Mouse (Mus musculus) neural tube, embryonic 15.5 days (tissue): ENCODE results near the gene Blmh. TPM values are rescaled to one million over a fixed set of nuclear protein-coding genes. Genes with fewer than 3 reads are reported as not detected.

Experiments used
- ATAC-seq: fragments of 200-750 bp; cut with Nextera tagmentation; 2 replicates; pipeline ENCODE4 v1.8.0; 2017; ENCODE audit warnings: mild to moderate bottlenecking, moderate TSS enrichment, moderate library complexity; ENCODE audit not compliant: low FRiP score
- H3K27ac ChIP-seq: fragments of 300-500 bp; sonication (generic); replicated peaks from 2 replicates; pipeline ENCODE4 v1.5.1; 2015; ENCODE audit warnings: mild to moderate bottlenecking, inconsistent platforms
- H3K27me3 ChIP-seq: fragments of 300-500 bp; sonication (generic); replicated peaks from 2 replicates; pipeline ENCODE4 v1.6.1; 2015; ENCODE audit warnings: inconsistent platforms
- H3K36me3 ChIP-seq: fragments of 300-500 bp; sonication (generic); 2 replicates; pipeline ENCODE4 v1.6.1; 2015; ENCODE audit warnings: inconsistent platforms
- H3K4me1 ChIP-seq: fragments of 300-500 bp; sonication (generic); 2 replicates; pipeline ENCODE4 v1.6.1; 2015; ENCODE audit warnings: inconsistent platforms
- H3K4me2 ChIP-seq: fragments of 300-500 bp; sonication (generic); 2 replicates; pipeline ENCODE4 v1.6.1; 2015; ENCODE audit warnings: inconsistent platforms, mild to moderate bottlenecking, moderate library complexity
- H3K4me3 ChIP-seq: fragments of 300-500 bp; sonication (generic); replicated peaks from 2 replicates; pipeline ENCODE4 v1.5.1; 2015; ENCODE audit warnings: mild to moderate bottlenecking, inconsistent platforms
- H3K9ac ChIP-seq: fragments of 300-500 bp; sonication (generic); replicated peaks from 2 replicates; pipeline ENCODE4 v1.6.1; 2015; ENCODE audit warnings: mild to moderate bottlenecking, inconsistent platforms
- H3K9me3 ChIP-seq: fragments of 300-500 bp; sonication (generic); replicated peaks from 2 replicates; pipeline ENCODE4 v1.6.1; 2016; ENCODE audit warnings: inconsistent platforms
- WGBS: fragments of 180-500 bp; shearing (Covaris S2); methylation state at CpG from one replicate; pipeline ENCODE4 v1.1.7; 2015; ENCODE audit warnings: mixed read lengths; 5-methylcytosine and 5-hydroxymethylcytosine counted together
- polyA plus RNA-seq: library from polyadenylated mRNA; unstranded; fragments of >200 nt; fragmentation: Nextera tagmentation; extraction: Ambion mirVana; gene quantifications from 2 replicates; pipeline ENCODE4 v1.2.1, GENCODE M21; 2015

Gene Blmh
- polyA plus RNA-seq, 1 experiment from 2014 or later: 133 TPM

- ATAC-seq: no peak
- Histone ChIP-seq H3K27ac (no peak overlapping the region), H3K9me3 (no peaks in the 10 kb centered on the region), H3K4me2 (no peak overlapping the region), H3K27me3 (no peaks in the 10 kb centered on the region), H3K36me3 (peaks cover 53% of the 10 kb centered on the region), H3K4me1 (no peaks in the 10 kb centered on the region), H3K4me3 (no peak overlapping the region), H3K9ac (no peak overlapping the region)
- 90% methylated on average over 5 of the region's 5 CpGs for WGBS
Measured at GRCm38 (mm10) chr11:76983641-76984040, 59.0 kb downstream of the Blmh start.

- Histone ChIP-seq H3K9ac (no peak overlapping the region), H3K27ac (no peak overlapping the region), H3K4me1 (no peaks in the 10 kb centered on the region), H3K9me3 (no peaks in the 10 kb centered on the region), H3K27me3 (no peaks in the 10 kb centered on the region), H3K4me2 (no peak overlapping the region), H3K4me3 (no peak overlapping the region), H3K36me3 (peaks cover 48% of the 10 kb centered on the region)
- no peak for ATAC-seq
Measured at GRCm38 (mm10) chr11:76984173-76984572, 59.6 kb downstream of the Blmh start.

- Histone ChIP-seq H3K4me1 (no peaks in the 10 kb centered on the region), H3K4me2 (no peak overlapping the region), H3K27ac (no peak overlapping the region), H3K27me3 (peaks cover 6% of the 10 kb centered on the region; the same call in 1 of the 2 replicates), H3K4me3 (no peak overlapping the region), H3K9ac (no peak overlapping the region), H3K36me3 (peaks cover 18% of the 10 kb centered on the region), H3K9me3 (no peaks in the 10 kb centered on the region)
- WGBS: 72% methylated on average over 5 of the region's 5 CpGs
- ATAC-seq: no peak
Measured at GRCm38 (mm10) chr11:76990839-76991238, 66.2 kb downstream of the Blmh start.

- WGBS: 47% methylated on average over 4 of the region's 4 CpGs
- Histone ChIP-seq H3K9ac (no peak overlapping the region), H3K27me3 (peaks cover 21% of the 10 kb centered on the region), H3K4me3 (no peak overlapping the region), H3K27ac (no peak overlapping the region), H3K4me1 (peaks cover 8% of the 10 kb centered on the region), H3K4me2 (no peak overlapping the region), H3K9me3 (no peaks in the 10 kb centered on the region), H3K36me3 (0 out of 2 replicates have a peak, but pooled peaks cover under 1% of the 10 kb centered on the region)
- no peak for ATAC-seq
Measured at GRCm38 (mm10) chr11:76992886-76993285, 68.3 kb downstream of the Blmh start.

GRCm38 (mm10) chr11:76995966-76996672, 71.5 kb downstream of the Blmh start:
- H3K27me3 ChIP-seq: peaks cover 49% of the 10 kb centered on the region
- no peaks in the 10 kb centered on the region for H3K36me3 ChIP-seq
- H3K27ac ChIP-seq: no peak overlapping the region
- no peak overlapping the region for H3K9ac ChIP-seq
- 54% methylated on average over 20 of the region's 20 CpGs for WGBS
- H3K4me3 ChIP-seq: no peak overlapping the region
- H3K9me3 ChIP-seq: no peaks in the 10 kb centered on the region
- H3K4me1 ChIP-seq: peaks cover 21% of the 10 kb centered on the region
- no peak for ATAC-seq
- no peak overlapping the region for H3K4me2 ChIP-seq

GRCm38 (mm10) chr11:76997305-76997704, 72.7 kb downstream of the Blmh start:
- H3K4me2 ChIP-seq: peak overlapping the region; percentile 96
- H3K4me1 ChIP-seq: peaks cover 21% of the 10 kb centered on the region
- H3K27me3 ChIP-seq: peaks cover 56% of the 10 kb centered on the region
- H3K9me3 ChIP-seq: no peaks in the 10 kb centered on the region
- H3K27ac ChIP-seq: no peak overlapping the region
- no peaks in the 10 kb centered on the region for H3K36me3 ChIP-seq
- peak; percentile 78 for ATAC-seq
- peak overlapping the region; percentile 41 for H3K9ac ChIP-seq
- H3K4me3 ChIP-seq: peak overlapping the region; percentile 51
- WGBS: under 1% methylated on average over 21 of the region's 21 CpGs

- Histone ChIP-seq H3K4me2 (peak within 1 kb of the TSS; percentile 96), H3K4me3 (peak within 1 kb of the TSS; percentile 51), H3K36me3 (no peaks in the 10 kb centered on the region), H3K9me3 (no peaks in the 10 kb centered on the region), H3K4me1 (peaks cover 21% of the 10 kb centered on the region), H3K27me3 (peaks cover 56% of the 10 kb centered on the region), H3K9ac (peak within 1 kb of the TSS; percentile 41), H3K27ac (no peak within 1 kb of the TSS)
- ATAC-seq: no peak
- whole genome bisulfite sequencing: under 1% methylated on average over 47 of the region's 52 CpGs
Measured at GRCm38 (mm10) chr11:76997916-76998704, 73.5 kb downstream of the Blmh start, which contains the start of gene Slc6a4. Gene Slc6a4 (plus strand): TSS chr11:76998603.

GRCm38 (mm10) chr11:76998705-76999226, 74.2 kb downstream of the Blmh start:
- Histone ChIP-seq H3K4me1 (peaks cover 21% of the 10 kb centered on the region), H3K9ac (0 out of 2 replicates have a peak overlapping the region, but pooled peaks have one; percentile 3), H3K4me2 (peak overlapping the region; percentile 96), H3K36me3 (no peaks in the 10 kb centered on the region), H3K27me3 (peaks cover 56% of the 10 kb centered on the region), H3K4me3 (peak overlapping the region; percentile 51), H3K9me3 (no peaks in the 10 kb centered on the region), H3K27ac (no peak overlapping the region)
- ATAC-seq: no peak
- WGBS: 6% methylated on average over 24 of the region's 24 CpGs

- H3K4me3 ChIP-seq: no peak overlapping the region
- no peak overlapping the region for H3K9ac ChIP-seq
- H3K27me3 ChIP-seq: peaks cover 51% of the 10 kb centered on the region
- no peak for ATAC-seq
- no peaks in the 10 kb centered on the region for H3K9me3 ChIP-seq
- H3K4me1 ChIP-seq: peaks cover 21% of the 10 kb centered on the region
- no peaks in the 10 kb centered on the region for H3K36me3 ChIP-seq
- no peak overlapping the region for H3K27ac ChIP-seq
- 69% methylated on average over 5 of the region's 5 CpGs for WGBS
- H3K4me2 ChIP-seq: no peak overlapping the region
Measured at GRCm38 (mm10) chr11:77000741-77001140, 76.1 kb downstream of the Blmh start.

- Histone ChIP-seq H3K4me3 (no peak overlapping the region), H3K36me3 (no peaks in the 10 kb centered on the region), H3K4me2 (no peak overlapping the region), H3K9ac (no peak overlapping the region), H3K27ac (no peak overlapping the region), H3K9me3 (no peaks in the 10 kb centered on the region), H3K4me1 (peaks cover 17% of the 10 kb centered on the region), H3K27me3 (peaks cover 37% of the 10 kb centered on the region)
- WGBS: 96% methylated on average over 1 of the region's 1 CpGs
- no peak for ATAC-seq
Measured at GRCm38 (mm10) chr11:77002361-77002760, 77.8 kb downstream of the Blmh start.

- WGBS: 64% methylated on average over 4 of the region's 4 CpGs
- no peak overlapping the region for H3K27ac ChIP-seq
- no peak overlapping the region for H3K9ac ChIP-seq
- no peaks in the 10 kb centered on the region for H3K36me3 ChIP-seq
- H3K4me3 ChIP-seq: no peak overlapping the region
- no peaks in the 10 kb centered on the region for H3K9me3 ChIP-seq
- H3K27me3 ChIP-seq: peaks cover 7% of the 10 kb centered on the region
- ATAC-seq: no peak
- no peak overlapping the region for H3K4me2 ChIP-seq
- no peaks in the 10 kb centered on the region for H3K4me1 ChIP-seq
Measured at GRCm38 (mm10) chr11:77005881-77006280, 81.3 kb downstream of the Blmh start.
